Mouse (Mus musculus): ENCODE measurements at regions not wholly inside any gene's neighbourhood (a gene's known extent, or its start where the extent isn't known, plus 50 kb on each side); places are given as distances from the start of the nearest gene placed in this dataset.
"Not testable (repeated sequence)": the region's sequence is repeated elsewhere in the genome, so short reads cannot be mapped to it uniquely, and the experiment has no call there.

- no peak for DNase-seq (ENCODE audit: low read depth, low spot score)
These were observed 859.7 kb downstream of the Rpia start for GRCm38 (mm10) chr6:69932297-69932696.

GRCm38 (mm10) chr6:69914781-69915180 is 877.3 kb downstream of the Rpia start:
- DNase-seq (ENCODE audit: low read depth, low spot score): no peak

GRCm38 (mm10) chr6:69879286-69879685 is 912.7 kb downstream of the Rpia start:
- no peak for DNase-seq (ENCODE audit: low read depth, low spot score)

GRCm38 (mm10) chr6:69858631-69859030 is 933.4 kb downstream of the Rpia start:
- DNase-seq (ENCODE audit: low read depth, low spot score): not testable (repeated sequence)

- DNase-seq (ENCODE audit: low read depth, low spot score): peak; percentile 6
These were observed 963.4 kb downstream of the Rpia start for GRCm38 (mm10) chr6:69828640-69829039.

GRCm38 (mm10) chr6:69814972-69815371 is 977.1 kb downstream of the Rpia start:
- not testable (repeated sequence) for DNase-seq (ENCODE audit: low read depth, low spot score)

- not testable (repeated sequence) for DNase-seq (ENCODE audit: low read depth, low spot score)
These were observed 977.7 kb downstream of the Rpia start for GRCm38 (mm10) chr6:69814373-69814772.

- DNase-seq (ENCODE audit: low read depth, low spot score): peak; percentile 6
These were observed 1011.7 kb downstream of the Rpia start for GRCm38 (mm10) chr6:69780330-69780729.

GRCm38 (mm10) chr6:69777322-69777721 is 1014.7 kb downstream of the Rpia start:
- not testable (repeated sequence) for DNase-seq (ENCODE audit: low read depth, low spot score)

- no peak for DNase-seq (ENCODE audit: low read depth, low spot score)
These were observed 1027.2 kb downstream of the Rpia start for GRCm38 (mm10) chr6:69764861-69765260.

- peak; percentile 6 for DNase-seq (ENCODE audit: low read depth, low spot score)
These were observed 1033.4 kb downstream of the Rpia start for GRCm38 (mm10) chr6:69758618-69759017.

GRCm38 (mm10) chr6:69739002-69739625 is 1052.9 kb downstream of the Rpia start:
- DNase-seq (ENCODE audit: low read depth, low spot score): no peak

- DNase-seq (ENCODE audit: low read depth, low spot score): peak; percentile 22
These were observed 1059.2 kb downstream of the Rpia start for GRCm38 (mm10) chr6:69732866-69733265.

- no peak for DNase-seq (ENCODE audit: low read depth, low spot score)
These were observed 1065.7 kb downstream of the Rpia start for GRCm38 (mm10) chr6:69726362-69726761.

- DNase-seq (ENCODE audit: low read depth, low spot score): not testable (repeated sequence)
These were observed 1089.2 kb downstream of the Rpia start for GRCm38 (mm10) chr6:69702813-69703212.

GRCm38 (mm10) chr6:69681172-69681571 is 1110.9 kb downstream of the Rpia start:
- DNase-seq (ENCODE audit: low read depth, low spot score): no peak

GRCm38 (mm10) chr6:69662426-69662825 is 1129.6 kb downstream of the Rpia start:
- DNase-seq (ENCODE audit: low read depth, low spot score): not testable (repeated sequence)

All from 3T3-L1 (cell line).